Mouse (Mus musculus): Measurements from ENCODE around the gene Bicc1.

DNA sequence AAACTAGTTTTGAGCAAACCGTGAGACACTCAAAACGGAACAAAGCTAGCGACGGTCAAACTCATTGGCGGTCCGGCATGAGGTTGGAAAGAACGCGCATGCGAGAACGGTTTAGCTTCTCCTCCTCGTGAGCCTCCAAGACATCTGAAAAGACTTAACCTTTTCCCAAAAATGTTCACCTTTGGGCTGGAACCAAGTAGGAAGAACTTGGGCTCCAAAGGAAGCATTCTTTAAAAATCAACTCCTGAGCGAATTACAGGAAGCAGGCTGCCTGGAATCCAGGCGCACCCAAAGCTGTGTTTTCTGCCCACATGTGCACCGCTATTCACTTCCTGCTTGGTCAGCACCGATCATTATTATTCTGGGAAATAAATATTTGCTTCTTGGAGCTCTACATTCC lies 15.8 kb upstream of the Bicc1 start:
- TF ChIP-seq POLR2AphosphoS5 (IDR thresholded peaks at IDR 0.05; ENCODE audit: borderline replicate concordance, low read depth, low read length) (no peak), CTCF (IDR thresholded peaks at IDR 0.05 in 2 of 3, conservative IDR thresholded peaks at IDR 0.05 in 1 of 3; ENCODE audit: control insufficient read depth in 1 of 3, insufficient read depth in 1 of 3, low read depth in 2 of 3, low read length in 3 of 3, poor library complexity in 1 of 3, severe bottlenecking in 1 of 3) (no peak), POLR2A (IDR thresholded peaks at IDR 0.05; ENCODE audit: control insufficient read depth in 1 of 2, insufficient read depth in 1 of 2, low read depth in 1 of 2, low read length in 2 of 2, poor library complexity in 1 of 2) (no peak), MXI1 (IDR thresholded peaks at IDR 0.05; ENCODE audit: low read depth, low read length) (no peak), NRF1 (IDR thresholded peaks at IDR 0.05; ENCODE audit: insufficient read depth, low read depth, low read length, poor library complexity, severe bottlenecking) (no peak), GATA1 (IDR thresholded peaks at IDR 0.05; ENCODE audit: low read depth, low read length) (no peak), KAT2A (conservative IDR thresholded peaks at IDR 0.05; ENCODE audit: low read depth, low read length) (no peak), ZKSCAN1 (IDR thresholded peaks at IDR 0.05; ENCODE audit: low read depth, low read length) (no peak), CHD2 (IDR thresholded peaks at IDR 0.05; ENCODE audit: low read length) (no peak)

Data from MEL (cell line).